Mouse (Mus musculus) T-helper 17 cell (primary cell): Measurements from ENCODE around the gene Mpc1.
"Not testable (repeated sequence)": the region's sequence is repeated elsewhere in the genome, so short reads cannot be mapped to it uniquely, and the experiment has no call there.

Experiments
- in situ Hi-C, 2 experiments: fragments of 300-600 bp; cut with MboI, MseI; formaldehyde crosslinking; loops; 1 replicate in 1 of 2; 2 replicates in 1 of 2; pipeline ENCODE4 v1.15.1; 2025; ENCODE audit warnings: high pct_unique_total_duplicates in 2 of 2

The Mpc1 gene

DNA sequence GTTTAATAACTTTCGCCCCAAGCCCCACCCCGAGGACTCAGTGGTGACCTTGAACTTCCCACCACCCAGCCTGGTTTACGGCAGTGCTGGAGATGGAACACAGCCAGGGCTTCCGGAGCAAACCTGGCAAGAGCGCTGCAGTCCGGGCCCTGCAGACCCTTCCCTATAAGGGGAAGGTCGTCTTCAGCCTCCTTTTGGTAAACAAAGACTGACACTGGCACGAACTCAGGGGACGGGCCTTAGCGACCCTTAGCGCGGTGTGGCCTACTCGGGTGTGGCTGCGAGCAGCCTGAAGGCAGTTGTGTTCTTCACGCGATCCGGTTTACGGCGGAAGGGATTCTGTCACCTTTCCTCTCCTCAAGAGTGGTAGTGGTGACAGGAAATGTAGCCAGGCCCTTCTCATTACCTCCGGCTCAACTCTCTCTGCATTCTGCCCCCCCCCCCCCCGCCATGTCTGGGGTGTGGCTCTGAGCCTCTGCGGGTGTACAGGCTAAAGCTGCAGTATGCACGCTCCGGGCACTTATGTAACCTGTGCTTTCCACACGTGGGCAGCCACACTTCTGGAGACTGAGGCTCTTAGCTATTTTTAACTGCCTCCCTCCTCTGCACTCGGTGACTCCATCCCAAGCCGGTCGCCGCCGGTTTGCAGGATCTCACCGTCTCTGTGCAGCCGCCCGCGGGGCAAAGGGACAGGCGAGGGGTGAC is at the start of gene Mpc1:
Mpc1 (plus strand) TSS at position 84 of the 705 bp plus-strand sequence.
- in situ Hi-C loops, result no loop called here

DNA sequence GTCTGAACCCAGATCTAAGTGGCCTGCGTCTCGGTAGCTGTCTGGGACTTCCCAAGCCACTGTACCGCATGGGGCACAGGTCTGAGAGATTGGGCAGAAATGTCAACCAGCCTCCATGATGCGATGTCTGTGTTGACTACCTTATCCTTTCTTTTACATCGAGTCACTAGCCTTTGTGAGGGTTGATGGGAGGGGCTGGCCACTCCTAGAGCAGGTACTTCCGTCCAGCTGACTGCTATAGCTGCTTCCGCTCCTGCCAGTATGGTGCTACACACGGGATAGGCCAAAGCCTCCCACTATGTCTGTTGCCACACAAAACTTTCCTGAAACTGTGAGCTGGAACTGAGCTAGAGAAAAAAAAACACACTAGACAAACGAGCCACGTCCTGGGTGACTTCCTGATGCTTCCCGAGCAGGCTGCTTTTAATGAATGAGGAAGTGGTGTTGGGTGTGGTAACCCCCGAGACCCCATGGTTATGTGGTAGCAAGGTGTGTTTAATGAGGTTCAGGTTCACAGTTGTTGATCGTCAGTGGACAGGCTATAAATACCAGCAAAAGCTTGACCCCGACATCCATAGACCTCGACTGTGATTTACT is 49.0 kb upstream of the Mpc1 start:
- in situ Hi-C loops, result no loop called here

DNA sequence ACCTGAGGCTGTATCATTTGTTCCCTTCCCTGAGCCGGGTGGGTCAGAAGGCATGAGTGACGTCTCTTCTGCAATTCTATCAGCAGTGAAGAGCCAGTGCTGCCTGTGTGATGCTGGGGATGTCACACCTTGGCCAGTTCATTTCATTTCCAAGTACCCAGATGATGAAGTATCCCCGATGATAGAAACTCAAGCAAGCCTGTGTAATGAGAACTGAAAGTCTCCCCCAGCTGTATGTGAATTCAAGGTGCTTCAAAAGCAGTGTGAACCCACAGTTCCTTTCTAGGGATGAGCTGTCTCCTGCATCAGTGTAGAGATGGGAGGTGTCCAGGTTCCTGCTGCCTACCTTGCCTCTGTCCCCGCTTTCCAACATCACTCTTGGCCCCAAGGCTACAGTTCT is 48.2 kb upstream of the Mpc1 start:
- in situ Hi-C loops, result no loop called here

DNA sequence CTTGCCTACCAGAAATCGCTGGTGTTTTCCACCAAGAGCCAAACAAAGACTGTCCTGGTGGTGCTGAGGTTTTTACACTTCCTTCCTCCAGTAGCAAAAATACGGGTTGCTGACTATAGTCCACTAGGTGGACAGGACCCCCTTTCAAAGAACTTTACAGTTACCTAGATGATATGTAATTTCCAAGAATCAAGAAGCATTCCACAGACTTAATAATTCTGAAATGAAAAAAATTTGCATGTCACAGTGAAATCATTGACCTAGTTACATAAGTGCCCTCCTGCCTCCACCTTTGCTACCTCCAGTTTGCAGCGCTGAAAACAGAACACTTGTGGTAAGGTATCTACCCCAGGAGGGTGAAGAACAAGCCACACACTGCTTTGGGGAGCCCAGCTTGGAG is 47.0 kb upstream of the Mpc1 start, which contains the start of gene Ccr6:
Ccr6 (plus strand) TSS at position 301 of the 400 bp plus-strand sequence.
- in situ Hi-C loops, result loop anchor here in 1 of 2 experiments (5.0 kb wide), 1 partner anchor 33 kb away; no protein-coding TSS in a partner anchor

DNA sequence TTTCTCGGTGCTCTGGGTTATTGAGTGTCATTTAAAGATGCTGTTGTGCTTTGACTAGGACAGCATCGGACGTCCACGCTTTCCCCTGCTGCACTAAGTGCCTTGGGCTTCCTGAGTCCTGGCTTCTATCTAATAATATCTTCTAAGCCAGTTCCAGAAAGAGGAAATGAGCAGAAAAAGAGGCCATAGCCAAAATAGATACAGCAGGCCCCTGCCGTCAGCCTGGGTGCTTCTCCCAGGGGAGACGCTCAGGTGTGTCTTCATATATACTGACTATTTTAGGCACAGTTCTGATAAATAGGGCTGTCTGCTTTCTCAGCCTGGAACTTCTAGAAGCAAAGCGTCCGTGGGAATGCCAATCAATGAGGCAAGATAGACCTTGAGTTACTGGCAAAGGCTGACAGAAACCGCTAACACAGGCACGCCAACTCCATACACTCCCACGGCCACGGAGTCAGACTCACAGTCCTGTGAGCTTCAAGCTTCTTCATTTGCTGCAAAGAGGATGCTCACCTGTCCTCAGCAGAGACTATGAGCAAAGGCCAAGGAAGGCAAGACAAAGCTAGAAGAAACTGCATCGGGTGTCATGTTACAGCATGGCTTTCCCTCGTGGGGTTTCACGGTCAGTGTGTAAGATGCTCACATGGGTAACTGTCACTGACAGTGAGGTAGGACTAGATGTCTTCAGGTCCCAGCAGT is 44.5 kb upstream of the Mpc1 start:
- in situ Hi-C loops, result loop anchor here in 1 of 2 experiments (5.0 kb wide), 1 partner anchor 36 kb away; no protein-coding TSS in a partner anchor

DNA sequence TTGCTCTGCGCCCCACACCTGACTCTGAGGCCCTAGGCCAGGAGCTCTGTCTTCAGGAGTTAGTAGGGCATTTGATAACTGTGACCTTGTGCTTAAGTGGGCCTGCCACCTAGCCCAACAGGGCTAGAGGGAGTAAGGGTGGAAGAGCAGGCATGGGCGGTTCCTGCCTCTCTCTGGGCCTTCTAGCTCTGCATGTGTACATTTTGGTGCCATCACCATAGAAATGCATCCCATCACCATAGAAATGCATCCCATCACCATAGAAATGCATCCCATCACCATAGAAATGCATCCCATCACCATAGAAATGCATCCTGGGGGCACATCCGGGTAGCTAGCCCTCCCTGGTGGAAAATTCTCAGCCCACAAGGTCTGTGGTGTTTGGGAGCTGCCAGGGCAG is 43.1 kb upstream of the Mpc1 start:
- in situ Hi-C loops, result loop anchor here in 1 of 2 experiments (5.0 kb wide), 1 partner anchor 37 kb away; no protein-coding TSS in a partner anchor

DNA sequence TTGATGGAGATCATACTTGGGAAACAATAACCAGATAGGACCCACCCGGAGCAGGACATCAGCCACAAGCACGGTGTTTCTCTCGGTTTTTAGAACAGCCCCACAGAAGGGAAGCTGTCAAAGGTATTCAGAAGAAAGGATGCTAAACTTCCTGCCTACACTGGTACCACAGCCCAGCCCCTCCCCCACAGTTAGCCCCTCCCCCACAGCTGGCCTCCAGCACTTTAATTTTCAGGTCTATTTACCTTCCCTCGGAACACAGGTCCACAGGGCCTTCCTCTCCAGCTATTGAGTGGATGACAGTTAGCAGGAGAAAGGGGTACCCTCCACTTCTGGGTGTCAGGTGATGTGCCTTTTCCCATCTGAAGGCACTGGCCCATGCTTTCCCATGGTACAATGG is 42.2 kb upstream of the Mpc1 start:
- in situ Hi-C loops, result loop anchor here in 1 of 2 experiments (10.0 kb wide), 1 partner anchor 1436 kb away; no protein-coding TSS in a partner anchor

DNA sequence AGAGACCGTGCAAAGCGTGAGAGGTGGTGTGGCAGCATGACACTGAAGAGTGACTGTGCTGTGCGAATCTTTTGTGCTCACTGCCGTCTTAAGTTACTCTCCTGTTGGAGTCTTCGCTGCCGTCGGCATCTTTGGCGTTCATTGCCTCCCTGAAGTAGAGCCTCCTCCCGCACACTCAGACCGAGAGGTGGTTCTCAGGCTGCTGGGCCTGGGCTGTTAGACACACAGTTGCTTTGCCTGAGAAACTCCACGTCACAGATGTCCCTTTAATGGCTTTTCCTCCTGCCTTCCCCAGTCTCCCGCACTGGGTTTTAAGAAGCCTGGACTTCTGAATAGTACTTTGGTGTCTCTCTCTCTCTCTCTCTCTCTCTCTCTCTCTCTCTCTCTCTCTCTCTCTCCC is 41.1 kb upstream of the Mpc1 start:
- in situ Hi-C loops, result loop anchor here in 1 of 2 experiments (10.0 kb wide), 1 partner anchor 1437 kb away; no protein-coding TSS in a partner anchor

DNA sequence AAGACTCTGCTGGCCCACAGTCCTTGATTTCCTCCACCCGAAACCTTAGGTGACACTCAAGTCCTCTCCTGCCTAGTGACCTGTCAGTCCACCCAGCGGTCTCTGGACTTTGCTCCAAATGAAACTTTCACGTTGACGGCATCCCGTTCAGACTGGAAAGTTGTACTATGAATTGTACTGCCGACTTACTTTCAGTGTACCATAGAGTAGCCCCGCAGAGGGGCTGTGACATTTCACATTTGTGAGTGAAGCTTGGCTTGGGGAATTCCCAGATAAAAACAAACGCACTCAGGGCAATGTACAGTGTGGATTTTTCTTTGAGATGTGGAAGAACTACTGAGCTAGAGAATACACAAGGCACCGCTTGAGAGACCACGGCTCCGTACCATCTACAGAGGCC is 40.5 kb upstream of the Mpc1 start:
- in situ Hi-C loops, result loop anchor here in 1 of 2 experiments (10.0 kb wide), 1 partner anchor 1437 kb away; no protein-coding TSS in a partner anchor

DNA sequence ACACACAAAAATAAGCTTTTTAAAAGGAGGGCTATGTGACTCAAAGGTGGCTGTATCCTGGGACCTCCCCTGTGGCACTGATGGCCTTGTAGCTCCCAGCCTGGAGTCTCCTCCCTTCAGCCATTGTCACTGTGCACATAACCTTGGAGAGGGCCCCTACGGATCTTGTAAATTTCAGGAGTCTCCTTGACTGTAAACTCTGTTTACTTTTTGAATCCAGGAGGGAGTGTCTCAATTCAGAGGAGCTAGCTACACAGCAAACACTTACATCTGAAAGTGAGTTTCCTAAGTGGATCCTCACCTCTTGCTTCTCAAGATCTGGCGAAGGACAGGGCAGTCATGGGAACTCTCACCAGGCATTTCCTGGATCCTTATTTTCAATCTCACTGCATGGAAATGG is 38.6 kb upstream of the Mpc1 start:
- in situ Hi-C loops, result loop anchor here in 1 of 2 experiments (10.0 kb wide), 1 partner anchor 1439 kb away; no protein-coding TSS in a partner anchor

DNA sequence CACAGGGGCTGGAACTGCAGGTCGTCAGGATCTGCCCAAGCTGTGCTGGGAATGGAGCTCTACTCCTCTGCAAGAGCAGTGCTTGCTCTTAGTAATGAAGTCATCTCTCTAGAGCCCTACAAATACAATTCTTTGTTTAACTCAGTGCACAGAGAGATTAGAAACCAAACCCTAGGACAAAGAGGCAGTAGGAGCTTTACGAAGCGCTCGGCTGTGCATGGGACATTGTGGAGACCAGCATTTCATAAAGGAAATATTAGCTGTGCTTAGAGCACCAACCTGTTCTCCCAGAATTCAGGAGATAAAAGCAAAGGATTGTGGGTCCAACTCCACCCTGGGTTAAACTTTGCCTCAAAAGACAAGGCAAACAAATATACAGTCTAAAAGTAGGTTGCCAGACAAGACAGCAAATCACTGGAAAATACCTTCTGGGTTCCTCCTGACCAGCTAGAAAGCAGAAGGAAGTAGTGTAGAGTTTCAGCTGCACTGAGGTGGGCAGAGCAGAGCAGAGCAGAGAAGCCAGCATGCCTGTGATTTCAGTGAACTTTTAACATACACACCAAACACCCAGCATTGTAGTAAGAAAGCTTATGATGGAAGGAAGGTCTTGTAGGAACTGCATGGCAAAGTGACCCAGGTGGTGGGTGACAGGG is 36.5 kb upstream of the Mpc1 start:
- in situ Hi-C loops, result loop anchor here in 1 of 2 experiments (10.0 kb wide), 1 partner anchor 1441 kb away; no protein-coding TSS in a partner anchor

DNA sequence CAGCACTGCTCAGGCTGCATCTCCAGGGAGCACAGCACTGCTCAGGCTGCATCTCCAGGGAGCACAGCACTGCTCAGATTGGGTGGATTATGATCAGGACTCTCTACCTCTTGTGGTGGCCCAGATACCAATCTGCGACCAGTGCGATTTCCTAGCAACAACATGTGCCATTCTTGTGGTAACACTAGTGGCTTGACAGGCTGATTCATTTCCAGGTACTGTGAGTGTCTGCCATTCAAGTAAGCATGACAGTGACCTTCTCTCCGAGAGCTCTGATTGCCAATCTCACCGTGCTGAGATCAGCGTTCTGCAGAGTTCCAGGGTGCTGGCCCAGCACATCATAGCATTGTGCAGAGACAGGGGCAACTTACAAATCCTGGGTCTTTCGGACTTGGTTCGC is 31.0 kb upstream of the Mpc1 start:
- in situ Hi-C loops, result loop anchor here in 1 of 2 experiments (5.0 kb wide), 1 partner anchor 39 kb away; no protein-coding TSS in a partner anchor

DNA sequence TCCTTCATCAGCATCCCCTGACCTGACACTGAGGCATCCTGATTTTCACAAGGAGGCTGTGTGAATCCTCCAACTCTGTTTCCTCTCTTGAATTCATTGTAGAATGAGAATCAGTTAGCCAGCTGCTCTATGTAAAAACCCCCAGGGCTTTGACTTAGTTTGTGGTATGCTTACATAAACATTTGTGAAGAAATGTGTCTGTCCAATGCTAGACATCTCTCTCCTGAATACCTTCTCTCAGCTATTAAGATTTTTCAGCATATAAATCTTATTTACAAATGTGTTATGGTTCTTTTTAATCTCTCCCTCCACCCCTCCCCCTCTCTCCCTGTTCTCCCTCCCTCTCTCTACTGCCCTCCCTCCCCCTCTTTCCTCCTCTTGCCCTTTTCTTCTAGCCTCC is 28.4 kb upstream of the Mpc1 start:
- in situ Hi-C loops, result loop anchor here in 1 of 2 experiments (5.0 kb wide), 1 partner anchor 42 kb away; no protein-coding TSS in a partner anchor

DNA sequence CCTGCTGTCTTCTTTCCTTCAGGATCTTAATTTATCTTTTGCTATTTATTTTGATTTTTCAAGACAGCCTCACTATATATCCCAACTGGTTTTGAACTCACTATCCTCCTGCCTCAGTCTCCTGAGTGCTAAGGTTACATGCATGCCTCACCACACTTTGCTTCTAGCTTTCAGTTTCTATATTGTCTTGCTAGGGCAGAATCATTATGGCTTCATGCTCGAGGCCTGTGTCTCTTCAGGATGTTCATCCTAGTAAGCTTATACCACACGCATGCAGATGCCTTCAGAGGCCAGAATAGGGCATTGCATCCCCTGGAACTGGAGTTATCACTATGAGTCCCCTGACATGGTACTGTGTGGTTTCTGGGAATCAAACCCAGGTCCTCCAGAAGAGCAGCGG is 27.8 kb upstream of the Mpc1 start:
- in situ Hi-C loops, result loop anchor here (5.0 kb wide), 2 partner anchors 43 to 52 kb away; no protein-coding TSS in a partner anchor

DNA sequence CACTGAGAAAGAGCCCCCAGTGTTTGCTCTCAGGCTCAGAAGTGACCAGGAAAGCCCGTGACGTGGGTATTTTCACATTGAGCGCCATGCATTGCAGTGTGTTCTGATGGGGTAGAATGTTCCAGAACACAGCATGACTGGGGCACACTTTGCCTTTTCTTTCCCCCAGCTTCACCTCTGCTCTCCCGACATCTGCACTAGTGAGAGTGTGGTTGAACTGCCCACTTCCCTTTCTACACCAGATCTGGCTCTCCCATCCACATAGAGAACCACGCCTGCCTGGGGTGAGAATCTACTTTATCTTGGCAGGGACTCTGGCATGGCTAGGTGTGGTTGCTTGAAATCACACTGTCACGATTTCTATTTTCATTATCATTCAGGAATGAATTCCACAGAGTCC is 27.1 kb upstream of the Mpc1 start:
- in situ Hi-C loops, result loop anchor here in 1 of 2 experiments (5.0 kb wide), 1 partner anchor 52 kb away; no protein-coding TSS in a partner anchor

DNA sequence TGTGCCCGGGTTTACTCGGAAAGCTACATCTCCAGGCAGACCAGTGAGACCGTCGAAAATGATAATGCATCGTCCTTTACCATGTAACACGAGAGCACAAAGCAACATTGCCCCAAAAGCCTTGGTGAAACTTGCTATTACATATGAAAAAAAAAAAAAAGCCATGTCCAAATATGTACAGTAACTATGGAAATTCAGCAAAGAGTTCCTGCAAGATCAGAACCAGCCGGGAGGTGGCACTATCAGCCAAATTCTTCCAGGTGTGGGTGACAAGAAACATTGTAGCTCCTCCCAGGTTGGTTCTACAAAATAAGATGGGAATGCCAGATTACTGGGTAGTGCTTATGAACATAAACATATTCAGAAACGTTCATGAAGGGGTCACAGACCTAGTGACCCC is 25.7 kb upstream of the Mpc1 start:
- in situ Hi-C loops, result loop anchor here in 1 of 2 experiments (5.0 kb wide), 1 partner anchor 50 kb away; no protein-coding TSS in a partner anchor

DNA sequence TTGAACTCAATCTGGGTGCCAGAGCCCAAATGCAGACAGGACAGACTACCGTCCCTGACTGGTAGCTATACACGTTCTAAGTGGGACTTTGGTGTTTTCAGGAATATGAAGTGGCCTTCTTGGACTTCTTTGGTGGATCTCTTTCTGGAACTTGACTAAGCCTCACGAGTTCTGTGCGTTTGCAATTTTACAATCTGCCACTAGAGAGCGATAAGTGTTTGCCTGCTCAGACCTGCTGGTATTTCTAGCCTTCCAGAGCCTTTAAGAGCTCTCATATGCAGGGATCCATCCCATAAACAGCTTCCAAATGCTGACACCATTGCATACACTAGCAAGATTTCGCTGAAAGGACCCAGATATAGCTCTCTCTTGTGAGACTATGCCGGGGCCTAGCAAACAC is 18.1 kb upstream of the Mpc1 start:
- in situ Hi-C loops, result not testable (repeated sequence)

DNA sequence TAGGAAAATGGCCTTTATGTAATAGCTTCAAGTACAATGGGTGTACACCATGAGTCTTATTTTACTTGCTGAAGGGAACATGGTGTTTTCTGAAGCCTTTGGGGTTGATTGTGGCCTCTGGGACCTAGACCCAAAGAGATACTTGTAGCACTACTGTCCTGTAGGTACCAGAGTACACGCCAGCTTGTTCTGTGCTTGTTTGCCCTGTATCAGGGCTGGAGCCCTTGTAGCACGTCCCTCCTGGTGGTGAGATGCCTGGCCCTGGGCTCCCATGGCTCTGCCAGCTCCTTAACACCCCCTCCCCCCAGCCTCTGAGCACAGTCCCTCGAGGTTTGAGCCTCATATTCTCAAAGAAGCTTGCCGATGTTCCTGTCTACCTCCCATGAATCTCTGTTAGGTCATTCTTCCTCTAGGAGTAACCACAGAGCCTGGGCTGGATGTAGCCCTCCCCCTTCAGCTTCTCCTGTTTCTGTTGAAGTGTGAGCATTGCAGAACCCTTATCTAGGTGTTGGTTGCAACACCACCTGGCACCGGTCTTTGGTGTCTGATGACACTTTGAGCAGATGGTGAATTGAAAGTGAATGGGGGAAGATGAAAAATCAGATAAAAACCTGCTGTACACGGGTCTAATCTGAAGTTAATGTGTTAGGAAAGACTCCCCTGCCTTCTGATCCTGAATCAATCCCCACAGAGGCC is 10.5 kb upstream of the Mpc1 start:
- in situ Hi-C loops, result no loop called here

DNA sequence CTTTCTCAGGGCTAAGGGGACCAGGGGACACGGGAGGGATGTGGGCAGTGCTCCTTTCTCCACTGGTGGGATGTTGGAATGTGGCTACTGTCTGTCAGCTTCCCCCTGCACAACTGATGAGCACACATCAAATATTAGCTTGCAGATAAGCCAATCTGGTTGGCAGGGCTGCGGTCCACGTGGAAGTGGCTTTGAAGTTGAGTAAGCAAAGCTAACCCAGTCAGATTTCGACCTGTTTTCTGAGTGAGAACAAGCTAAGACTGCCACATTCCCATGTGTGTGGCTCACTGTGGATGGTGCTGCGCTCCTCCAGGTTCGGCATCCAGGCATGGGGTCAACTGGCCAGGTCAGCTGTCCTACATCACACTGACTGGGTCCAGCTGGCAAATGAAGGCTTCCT is 9.8 kb upstream of the Mpc1 start:
- in situ Hi-C loops, result no loop called here

DNA sequence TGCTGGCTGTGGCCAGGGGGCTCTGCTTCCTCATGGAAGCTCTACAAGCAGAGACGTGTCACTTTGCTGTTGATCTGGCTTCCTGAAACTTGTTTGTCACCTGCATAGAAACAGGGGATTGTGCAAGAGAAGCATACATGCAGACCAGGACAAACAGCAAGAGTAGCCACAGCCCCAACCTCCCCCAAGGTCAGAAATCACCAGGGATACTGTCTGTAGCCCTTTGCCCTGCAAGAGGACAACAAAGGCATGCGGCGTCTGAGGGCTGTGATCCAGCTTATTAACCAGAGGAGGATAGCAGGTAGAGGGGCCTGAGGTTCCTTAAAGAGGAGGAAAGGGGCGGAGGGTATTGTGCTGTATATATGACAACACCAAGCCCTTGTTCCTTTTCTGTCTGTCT is 6.6 kb upstream of the Mpc1 start:
- in situ Hi-C loops, result no loop called here
